Mouse (Mus musculus) left cerebral cortex, postnatal 14 days (tissue): Measurements from ENCODE around the gene Slc1a1. TPM values are rescaled to one million over a fixed set of nuclear protein-coding genes. Genes with fewer than 3 reads are reported as not detected.
A peak's percentile ranks its signal among the peaks of the same experiment; 100 is the strongest.

Source experiments
- DNase-seq, 2 experiments: peaks; one replicate each; pipeline ENCODE4 v3.0.0; 2021 to 2022; ENCODE audit warnings: low spot score in 2 of 2, mixed read lengths in 1 of 2
- intact Hi-C: fragments of 180-260 bp; cut with DNase I; formaldehyde crosslinking; loops from one replicate; pipeline ENCODE4 v1.15.1; 2025
- total RNA-seq, 2 experiments: library from RNA; stranded (reverse); gene quantifications; 2 replicates each; pipeline ENCODE4 v1.2.3; 2021

The Slc1a1 gene
- total RNA-seq, 2 experiments from 2014 or later: 107 to 115 TPM

DNA sequence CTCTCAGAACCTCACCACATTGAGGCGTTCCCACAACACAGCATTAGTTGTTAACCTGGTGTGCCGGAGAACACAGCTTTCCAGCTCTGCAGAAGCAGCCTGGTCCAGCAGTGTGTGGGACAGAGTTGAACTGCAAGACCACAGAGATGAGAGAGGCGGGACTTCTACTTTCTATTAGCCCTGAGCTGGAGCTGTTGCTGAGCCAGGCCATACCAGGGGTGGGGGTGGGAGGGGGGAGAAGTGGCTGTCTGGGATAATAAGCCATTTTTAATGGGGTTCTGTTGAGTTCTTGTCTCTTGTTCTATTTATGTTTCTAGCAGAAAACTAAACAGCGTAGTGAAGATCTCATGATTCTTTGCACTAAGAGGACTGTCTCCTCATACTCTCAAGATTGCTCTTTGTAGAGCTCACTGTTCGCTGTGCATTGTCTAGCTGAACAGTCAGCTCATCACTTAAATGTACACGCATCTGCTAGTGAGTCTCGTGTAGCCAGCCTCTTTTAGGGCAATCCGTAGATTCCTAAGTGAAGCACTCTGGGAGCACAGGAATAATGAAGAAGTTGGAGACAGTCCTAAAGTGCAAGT, 68.8 kb downstream of the Slc1a1 start:
- no peak for DNase-seq
- intact Hi-C loops: no loop called here

DNA sequence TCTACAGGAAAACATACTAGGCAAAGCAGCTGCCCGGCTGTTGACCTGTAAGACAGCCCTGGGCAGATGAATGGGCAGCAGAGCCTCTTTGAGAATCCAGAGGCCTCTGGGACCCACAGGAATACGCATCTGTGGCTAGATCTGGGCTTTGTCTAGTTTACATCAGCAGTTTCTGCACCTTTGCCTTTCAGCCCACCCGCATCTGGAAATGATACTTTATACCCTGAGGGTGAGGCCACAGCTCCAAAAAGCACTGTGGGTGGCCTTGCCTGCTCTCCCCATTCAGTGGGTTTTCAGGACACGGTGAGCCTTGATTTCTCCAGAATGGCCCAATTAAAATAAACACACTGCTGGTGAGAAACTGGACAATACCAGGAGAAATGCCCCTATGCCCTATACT, 73.3 kb downstream of the Slc1a1 start:
- intact Hi-C loops: loop anchor here (5.0 kb wide), 1 partner anchor 59 kb away; the partner anchor contains the start of gene 4430402I18Rik
- DNase-seq: no peak

DNA sequence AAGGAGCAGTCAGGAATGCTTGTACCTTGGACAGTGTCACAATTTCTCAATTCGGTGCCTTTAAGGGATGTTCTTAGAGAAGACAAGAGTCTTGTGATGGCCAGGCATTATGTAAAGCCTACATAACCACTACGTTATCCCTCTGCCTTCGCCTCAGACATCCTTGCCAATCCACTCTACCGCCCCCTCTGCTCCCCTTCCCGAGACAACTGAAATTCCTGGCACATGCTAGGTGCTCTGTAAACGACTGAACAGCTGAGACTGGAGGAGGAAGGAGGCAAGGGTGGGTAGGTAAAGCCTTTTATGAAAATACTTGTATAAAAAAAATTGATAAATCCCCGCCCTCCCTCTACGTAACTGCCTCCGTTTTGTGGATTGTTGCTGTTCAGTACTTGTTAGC, 73.8 kb downstream of the Slc1a1 start:
- DNase-seq: peak; percentile 30 to 73
- intact Hi-C loops: loop anchor here (5.0 kb wide), 1 partner anchor 59 kb away; the partner anchor contains the start of gene 4430402I18Rik

DNA sequence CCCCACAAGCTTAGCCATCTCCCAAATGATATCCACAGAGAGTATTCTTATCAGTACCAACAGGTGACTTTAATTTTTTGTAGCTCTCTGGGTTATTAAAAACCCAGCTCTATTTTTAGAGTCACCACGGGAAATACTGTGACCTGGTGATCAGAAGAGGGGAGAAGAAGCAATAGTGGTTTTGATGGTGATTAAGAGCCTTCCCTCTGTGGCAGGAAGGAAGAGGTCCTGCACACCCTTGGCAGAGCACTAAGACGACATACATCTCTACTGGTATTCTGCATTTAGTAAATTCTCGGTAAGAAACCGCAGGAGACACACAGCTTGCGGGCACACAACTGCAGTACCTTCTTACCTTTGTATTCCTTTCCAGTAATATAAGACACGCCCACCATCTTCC, 79.7 kb downstream of the Slc1a1 start:
- intact Hi-C loops: no loop called here
- DNase-seq: no peak

DNA sequence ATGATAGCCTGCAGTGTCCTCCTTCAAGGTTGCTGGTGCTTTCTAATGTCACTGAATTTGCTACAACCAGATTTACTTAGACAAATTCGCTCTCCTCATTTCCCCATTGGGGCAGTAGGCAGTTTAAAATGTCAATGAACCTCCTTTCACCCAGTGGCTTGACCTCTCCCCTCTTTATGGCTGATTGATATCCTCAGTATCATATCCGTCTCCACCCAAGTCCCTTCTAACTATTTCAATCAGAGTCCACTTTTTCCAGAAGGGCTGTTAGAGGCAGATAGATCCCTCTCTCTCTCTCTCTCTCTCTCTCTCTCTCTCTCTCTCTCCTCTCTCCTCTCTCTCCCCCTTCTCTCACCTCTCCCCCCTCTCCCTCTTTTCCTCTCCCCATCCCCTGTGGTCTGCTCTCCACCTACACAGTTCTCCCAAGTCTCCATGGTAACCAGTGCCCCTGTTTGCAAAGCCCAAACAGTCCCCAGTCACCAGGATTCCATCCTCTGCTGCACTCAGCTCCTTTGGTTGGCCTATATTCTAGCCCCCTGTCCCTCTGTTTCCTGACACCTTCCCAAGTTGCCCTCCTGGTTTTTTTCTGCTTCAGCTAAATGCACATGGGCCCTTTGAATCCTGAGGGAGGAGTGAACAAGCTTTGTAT, 80.9 kb downstream of the Slc1a1 start:
- intact Hi-C loops: no loop called here
- no peak for DNase-seq

DNA sequence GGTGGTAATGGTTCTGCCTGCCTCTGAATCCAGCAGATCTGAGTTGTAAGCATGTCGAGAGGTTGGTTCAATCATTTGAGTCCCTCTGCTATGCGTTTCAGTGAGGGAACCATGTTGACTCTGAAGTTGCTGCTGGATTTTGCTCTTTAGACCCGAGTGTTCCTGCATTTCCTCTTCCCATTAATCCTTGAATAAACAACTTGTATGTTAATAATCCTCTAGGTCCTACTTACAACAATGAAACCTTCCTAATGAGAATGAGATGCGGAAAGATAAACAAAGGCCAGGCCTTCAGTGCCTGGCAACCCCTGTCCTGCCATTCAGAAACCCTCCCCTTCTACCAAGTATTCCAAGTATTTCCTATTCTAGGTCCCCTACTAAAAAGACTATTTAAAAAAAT, 81.6 kb downstream of the Slc1a1 start:
- DNase-seq: no peak
- intact Hi-C loops: no loop called here

DNA sequence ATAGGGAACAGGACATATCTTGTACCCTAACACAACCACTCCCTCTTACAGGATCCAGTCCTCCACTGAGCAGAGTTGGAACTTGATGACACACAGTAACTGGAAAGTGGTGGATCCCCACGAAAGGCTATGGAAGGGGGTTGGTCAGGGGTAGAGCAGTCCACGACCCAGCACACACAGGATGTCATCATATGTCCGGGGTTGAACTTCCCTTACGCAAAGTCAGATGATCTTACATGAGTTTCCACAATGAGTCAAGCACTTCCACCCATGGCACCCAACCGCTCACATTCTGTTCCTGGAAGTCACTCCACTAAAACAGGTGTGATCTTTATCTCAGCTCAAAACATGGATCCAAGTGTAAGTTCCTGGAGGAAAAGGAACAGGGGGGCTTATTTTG, 83.0 kb downstream of the Slc1a1 start:
- DNase-seq: no peak
- intact Hi-C loops: no loop called here

DNA sequence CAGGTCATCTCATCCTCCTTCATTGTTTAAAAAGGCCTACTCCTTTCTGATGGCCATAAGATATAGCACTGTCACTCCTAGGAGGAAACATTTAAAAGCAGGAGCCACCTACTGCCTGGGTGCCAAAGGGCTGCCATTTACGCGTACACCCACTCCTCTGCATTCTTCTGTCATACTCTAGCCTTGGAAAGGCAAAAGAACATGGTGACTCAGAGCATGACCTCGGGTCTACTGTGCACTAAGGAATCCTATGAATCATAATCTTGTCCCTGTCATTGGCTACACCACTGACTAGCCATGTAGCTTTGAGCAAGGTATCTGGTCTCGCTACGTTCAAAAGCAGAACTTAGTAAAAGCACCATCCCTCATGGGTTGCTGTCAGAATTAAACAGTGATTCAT, 91.5 kb downstream of the Slc1a1 start:
- DNase-seq: no peak
- intact Hi-C loops: no loop called here

DNA sequence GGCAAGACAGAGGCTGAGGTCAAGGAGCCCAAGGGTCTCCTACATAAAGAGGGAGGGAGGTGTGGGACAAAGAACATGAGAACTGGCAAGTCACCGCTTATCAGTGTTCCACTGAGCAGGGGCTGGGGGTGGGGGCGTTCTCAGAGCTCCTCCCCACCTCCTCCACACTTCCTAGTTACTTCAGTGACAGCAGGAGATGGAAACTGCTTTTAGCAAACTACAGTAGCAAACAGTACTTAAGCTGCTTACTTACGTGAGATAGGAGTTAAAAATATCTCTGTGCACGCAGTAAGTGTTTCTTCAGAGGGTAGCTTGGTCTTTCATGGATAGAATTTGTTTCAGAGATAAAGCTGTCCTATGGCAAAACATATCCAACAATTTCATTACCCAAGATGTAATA, 92.5 kb downstream of the Slc1a1 start:
- DNase-seq: peak in 1 of 2 experiments; percentile 44
- intact Hi-C loops: no loop called here

DNA sequence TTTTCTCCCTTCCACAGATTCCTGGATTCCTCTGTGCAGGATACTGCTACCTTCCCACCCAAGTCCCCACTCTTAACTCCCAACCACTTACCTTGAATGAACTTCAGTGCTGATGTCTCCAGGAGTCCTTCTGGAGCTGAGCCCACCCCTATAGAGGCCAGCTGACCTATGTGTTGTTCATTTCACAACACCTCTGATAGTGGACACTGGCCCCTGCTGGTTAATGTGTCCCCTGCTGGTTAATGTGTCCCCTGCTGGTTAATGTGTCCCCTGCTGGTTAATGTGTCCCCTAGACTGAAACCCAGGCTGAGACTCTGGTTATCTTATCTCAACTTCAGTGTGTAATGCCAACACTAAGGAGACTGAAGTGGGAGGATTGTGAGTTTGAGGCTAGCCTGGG, 94.2 kb downstream of the Slc1a1 start:
- no peak for DNase-seq
- intact Hi-C loops: no loop called here

DNA sequence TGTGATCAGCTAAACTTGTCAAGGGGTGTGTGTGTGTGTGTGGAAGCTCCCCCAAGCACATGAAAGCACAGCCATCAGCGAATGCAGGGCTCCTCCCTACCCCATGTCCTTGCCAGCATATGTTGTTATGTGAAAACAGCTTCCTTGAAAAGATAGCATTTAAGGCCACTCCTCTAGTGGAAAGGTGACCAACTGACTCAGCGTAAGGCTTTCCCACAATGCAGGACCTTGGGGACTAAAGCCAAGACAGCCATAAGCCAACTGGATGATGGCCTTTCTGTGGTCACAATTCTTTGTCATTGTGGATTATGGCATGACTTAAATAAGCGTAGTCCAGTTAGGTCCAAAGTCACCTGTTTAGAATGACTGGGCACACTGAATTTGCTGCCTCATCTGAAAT, 100.0 kb downstream of the Slc1a1 start:
- intact Hi-C loops: no loop called here
- DNase-seq: no peak

DNA sequence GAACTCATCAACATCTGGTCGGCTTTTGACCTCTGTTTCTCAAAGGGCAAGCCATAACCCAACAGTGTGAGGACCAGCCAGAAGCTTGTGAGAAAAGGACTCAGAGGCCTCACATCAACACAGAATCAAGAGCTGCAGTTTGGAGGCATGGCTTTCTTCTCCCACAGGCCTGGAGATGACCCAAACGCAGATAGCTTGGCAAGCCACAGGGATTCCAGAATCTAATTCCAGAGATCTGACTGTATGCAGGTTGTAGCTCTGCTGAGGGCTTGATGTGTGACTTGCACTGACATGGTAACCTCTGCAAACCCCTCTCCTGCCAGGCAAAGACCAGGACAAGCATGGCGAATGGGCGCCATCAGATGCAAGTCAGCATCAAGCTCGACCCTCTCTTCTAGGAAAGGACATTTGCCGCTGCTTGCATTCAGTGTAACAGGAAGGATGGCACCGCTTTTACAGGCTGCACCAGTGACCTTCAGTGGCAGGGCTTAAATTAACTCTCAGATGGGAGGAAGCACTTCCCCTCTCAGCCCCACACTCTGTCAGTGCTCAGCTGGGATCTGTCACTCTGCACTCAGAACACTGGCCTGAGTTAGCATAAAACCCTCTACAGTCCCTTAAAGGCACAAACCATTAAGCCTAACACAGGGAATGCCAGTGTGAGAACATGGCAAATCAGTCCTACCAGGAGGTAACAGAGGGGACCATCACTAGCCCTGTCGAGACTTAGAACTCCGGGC, 105.5 kb downstream of the Slc1a1 start:
- DNase-seq: no peak
- intact Hi-C loops: no loop called here

DNA sequence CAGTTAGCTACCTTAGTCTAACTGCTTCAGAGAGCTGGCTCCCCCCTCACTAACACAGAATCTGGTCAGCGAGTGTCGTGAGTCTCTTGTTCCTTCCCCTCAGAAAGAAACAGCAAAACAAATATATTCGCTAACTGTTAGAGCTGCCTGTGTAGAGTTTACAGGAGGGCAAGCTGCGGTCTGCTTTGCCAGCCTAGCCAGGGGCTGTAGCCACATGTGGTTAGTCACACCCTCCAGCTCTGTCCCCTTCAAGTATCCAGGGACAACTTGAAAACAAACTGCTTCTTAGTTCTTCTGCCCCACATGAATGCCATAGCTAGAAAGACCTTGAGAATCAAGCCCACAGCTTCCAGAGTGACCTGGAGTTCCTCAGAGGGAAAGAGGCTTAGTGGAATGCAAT, 106.4 kb downstream of the Slc1a1 start:
- no peak for DNase-seq
- intact Hi-C loops: no loop called here

DNA sequence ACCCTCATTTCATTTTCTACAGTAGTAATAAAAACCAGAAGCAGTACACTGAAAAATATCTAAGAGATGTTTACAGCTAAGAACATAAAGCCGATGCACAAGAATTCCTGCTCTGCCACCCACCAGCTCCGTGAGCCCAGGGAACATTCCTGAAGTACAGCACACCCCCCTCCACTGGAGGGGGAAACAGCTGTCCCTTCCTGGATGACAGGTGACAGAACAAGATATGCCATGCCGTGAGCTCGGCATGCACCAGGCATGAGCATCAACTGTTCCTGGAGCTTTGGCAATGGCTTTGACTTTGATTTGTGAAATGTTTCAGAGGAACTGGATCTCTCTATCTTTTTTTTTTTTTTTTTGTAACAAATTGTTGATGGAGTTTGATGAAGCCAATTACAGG, 111.9 kb downstream of the Slc1a1 start:
- DNase-seq: peak in 1 of 2 experiments; percentile 21
- intact Hi-C loops: no loop called here

DNA sequence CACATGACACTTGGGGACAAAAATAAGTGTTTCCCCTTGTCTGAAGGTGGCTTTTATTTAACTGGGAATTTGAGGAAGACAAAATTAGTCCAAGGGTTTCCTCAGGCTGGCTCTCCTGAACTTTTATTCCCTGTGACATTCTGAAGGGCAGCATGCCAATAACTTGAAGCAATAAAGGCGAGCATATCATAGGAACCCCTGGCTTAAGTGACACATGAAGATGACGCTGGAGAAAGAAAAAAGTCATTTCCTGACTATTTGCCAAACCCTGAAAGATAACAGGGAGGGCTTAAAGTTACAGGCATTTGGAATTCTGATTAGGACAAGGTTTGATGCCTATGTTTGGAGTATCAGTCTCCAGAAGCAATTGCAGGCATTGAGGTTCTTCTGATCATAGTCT, 112.5 kb downstream of the Slc1a1 start:
- intact Hi-C loops: no loop called here
- no peak for DNase-seq

DNA sequence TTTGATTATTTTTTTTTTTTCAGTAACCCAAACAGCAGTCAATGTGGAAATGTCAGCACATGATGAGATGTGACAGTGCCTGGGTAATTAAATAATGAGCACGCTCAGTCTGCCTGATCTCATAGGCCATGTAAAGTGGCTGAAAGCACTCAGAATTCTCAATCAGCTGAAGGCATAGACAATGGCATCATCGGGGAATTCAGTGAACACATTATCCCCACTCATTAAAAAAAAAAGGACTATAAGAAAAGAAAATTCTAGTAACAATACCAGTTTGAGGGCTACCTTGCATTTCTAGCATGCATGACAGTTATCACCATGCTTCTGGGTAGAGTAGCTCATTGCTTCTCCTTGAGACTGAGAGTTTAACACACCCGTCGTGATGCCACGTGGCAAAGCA, 116.4 kb downstream of the Slc1a1 start:
- intact Hi-C loops: no loop called here
- DNase-seq: no peak

DNA sequence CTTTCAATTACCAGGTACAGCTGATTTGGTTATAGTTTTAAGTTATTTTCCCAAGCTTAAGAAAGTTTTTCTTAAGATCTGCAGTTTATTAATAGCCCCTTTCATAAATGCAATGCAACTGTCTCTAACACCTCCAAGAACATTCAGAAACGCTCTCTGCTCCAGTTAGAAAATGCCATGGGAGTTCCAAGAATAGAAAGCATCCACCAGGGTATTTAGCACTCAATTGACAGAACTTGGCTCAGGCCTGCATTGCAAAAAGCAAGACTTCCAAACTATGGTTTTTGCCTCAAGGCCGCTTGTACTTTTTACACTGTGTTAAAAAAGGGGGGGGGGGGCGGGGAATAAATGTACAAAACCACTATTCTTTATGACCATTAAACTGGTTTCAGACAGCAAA, 128.3 kb downstream of the Slc1a1 start:
- intact Hi-C loops: no loop called here
- peak; percentile 56 to 83 for DNase-seq

DNA sequence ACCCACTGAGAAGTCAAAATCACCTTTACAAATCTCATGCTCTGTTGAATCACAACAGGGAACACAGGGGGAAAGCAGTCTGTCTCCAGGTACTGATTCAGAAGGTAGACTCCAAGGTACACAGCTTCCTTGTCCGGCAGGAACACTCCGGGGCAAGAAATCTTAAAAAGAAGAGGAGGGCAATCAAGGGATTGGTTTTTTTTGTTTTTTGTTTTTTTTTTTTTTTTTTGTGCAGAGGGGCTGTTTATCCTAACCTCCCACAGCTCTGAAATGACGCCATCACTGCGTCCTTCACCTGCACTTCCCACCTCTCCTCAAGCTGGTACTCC, 128.6 kb downstream of the Slc1a1 start:
- intact Hi-C loops: no loop called here
- DNase-seq: no peak
